Mouse (Mus musculus) heart, postnatal 14 days (tissue): ENCODE measurements around the gene Hist2h3c1. TPM values are rescaled to one million over a fixed set of nuclear protein-coding genes. Genes with fewer than 3 reads are reported as not detected.
"Not testable (repeated sequence)": the region's sequence is repeated elsewhere in the genome, so short reads cannot be mapped to it uniquely, and the experiment has no call there.

Source experiments
- DNase-seq, 2 experiments: peaks; one replicate each; pipeline ENCODE4 v3.0.0; 2021 to 2022
- intact Hi-C: fragments of 180-260 bp; cut with DNase I; formaldehyde crosslinking; loops from one replicate; pipeline ENCODE4 v1.15.1; 2025
- total RNA-seq, 2 experiments: library from RNA; stranded (reverse); gene quantifications; 2 replicates each; pipeline ENCODE4 v1.2.3; 2021

The Hist2h3c1 gene
- total RNA-seq, 2 experiments from 2014 or later, result 1.1 TPM; not detected in 1

- no peak for DNase-seq
- intact Hi-C loops, result loop anchor here (10.0 kb wide), 1 partner anchor 46 kb away; no protein-coding TSS in a partner anchor
These were observed 4.4 kb downstream of the Hist2h3c1 start for GRCm38 (mm10) chr3:96250890-96251289.

GRCm38 (mm10) chr3:96251787-96252186 is 5.3 kb downstream of the Hist2h3c1 start:
- intact Hi-C loops, result loop anchor here (10.0 kb wide), 1 partner anchor 47 kb away; no protein-coding TSS in a partner anchor
- no peak for DNase-seq

- no peak for DNase-seq
- intact Hi-C loops, result loop anchor here (10.0 kb wide), 1 partner anchor 50 kb away; no protein-coding TSS in a partner anchor
These were observed 8.3 kb downstream of the Hist2h3c1 start for GRCm38 (mm10) chr3:96254683-96255355.

- DNase-seq, result no peak
- intact Hi-C loops, result loop anchor here (10.0 kb wide), 1 partner anchor 51 kb away; no protein-coding TSS in a partner anchor
These were observed 9.6 kb downstream of the Hist2h3c1 start for GRCm38 (mm10) chr3:96255926-96256593.

- no peak for DNase-seq
- intact Hi-C loops, result loop anchor here (10.0 kb wide), 1 partner anchor 52 kb away; no protein-coding TSS in a partner anchor
These were observed 10.7 kb downstream of the Hist2h3c1 start for GRCm38 (mm10) chr3:96257190-96257589.

- intact Hi-C loops, result no loop called here
- DNase-seq, result no peak
These were observed 13.7 kb downstream of the Hist2h3c1 start for GRCm38 (mm10) chr3:96260220-96260619.

GRCm38 (mm10) chr3:96261623-96262022 is 15.1 kb downstream of the Hist2h3c1 start:
- intact Hi-C loops, result loop anchor here (2.0 kb wide), 1 partner anchor 15 kb away; the partner anchor contains the start of gene Hist2h3c1
- no peak for DNase-seq

GRCm38 (mm10) chr3:96262216-96262875 is 15.9 kb downstream of the Hist2h3c1 start:
- intact Hi-C loops, result loop anchor here (2.0 kb wide), 1 partner anchor 16 kb away; the partner anchor contains the start of gene Hist2h3c1

GRCm38 (mm10) chr3:96262979-96263550 is 16.6 kb downstream of the Hist2h3c1 start, which contains the start of gene Hist2h4:
Hist2h4 (minus strand) TSS chr3:96263311.
- DNase-seq, result peak; percentile 92 to 96
- intact Hi-C loops, result loop anchor here (1.0 to 2.0 kb wide), 2 partner anchors 16 to 43 kb away; partner anchors contain the start of genes Hist2h2ac and Hist2h3c1

More at GRCm38 (mm10) chr3:96262216-96262875, 15.9 kb downstream of the Hist2h3c1 start:
- DNase-seq, result peak; percentile 84 to 88

GRCm38 (mm10) chr3:96263558-96264403 is 17.3 kb downstream of the Hist2h3c1 start:
- intact Hi-C loops, result loop anchor here (1.0 to 2.0 kb wide), 2 partner anchors 17 to 43 kb away; partner anchors contain the start of genes Hist2h2ac and Hist2h3c1

GRCm38 (mm10) chr3:96264404-96264949 is 18.0 kb downstream of the Hist2h3c1 start:
- DNase-seq, result no peak
- intact Hi-C loops, result no loop called here

More at GRCm38 (mm10) chr3:96263558-96264403, 17.3 kb downstream of the Hist2h3c1 start:
- peak; percentile 53 for DNase-seq

- no peak for DNase-seq
- intact Hi-C loops, result no loop called here
These were observed 19.7 kb downstream of the Hist2h3c1 start for GRCm38 (mm10) chr3:96266132-96266710.

- intact Hi-C loops, result no loop called here
- DNase-seq, result no peak
These were observed 21.1 kb downstream of the Hist2h3c1 start for GRCm38 (mm10) chr3:96267541-96267940.

GRCm38 (mm10) chr3:96268051-96268775 is 21.7 kb downstream of the Hist2h3c1 start, which contains the start of gene Hist2h3b:
Hist2h3b (plus strand) TSS chr3:96268654.
- intact Hi-C loops, result no loop called here
- DNase-seq, result peak; percentile 74 to 83

GRCm38 (mm10) chr3:96268776-96269378 is 22.4 kb downstream of the Hist2h3c1 start:
- peak in 1 of 2 experiments; percentile 33 for DNase-seq
- intact Hi-C loops, result not testable (repeated sequence)

GRCm38 (mm10) chr3:96269511-96270474 is 23.3 kb downstream of the Hist2h3c1 start, which contains the start of gene Hist2h2bb:
Hist2h2bb (plus strand) TSS chr3:96269752.
- peak; percentile 84 to 85 for DNase-seq
- intact Hi-C loops, result no loop called here
